Mouse (Mus musculus) adrenal gland, postnatal 4 days (tissue): Measurements from ENCODE around the gene Troap. TPM values are rescaled to one million over a fixed set of nuclear protein-coding genes. Genes with fewer than 3 reads are reported as not detected.

Source experiments
- DNase-seq, 2 experiments: peaks; one replicate each; pipeline ENCODE4 v3.0.0; 2021 to 2022; ENCODE audit warnings: low spot score in 2 of 2, mixed read lengths in 2 of 2
- long read RNA-seq, 2 experiments: library from polyadenylated mRNA; stranded (forward); transcript quantifications; one replicate each; pipeline ENCODE4 v2.0.0; 2021
- total RNA-seq, 2 experiments: library from RNA; stranded (reverse); gene quantifications; 2 replicates each; pipeline ENCODE4 v1.2.3; 2021

Gene Troap
- total RNA-seq: 10 to 100 TPM; 14.5 to 17.1 TPM
- long read RNA-seq, experiment 1, partial matches to known transcripts: 2 of 6 reads
- long read RNA-seq, experiment 1, other reads (novel, unspliced or antisense): 3 of 6 reads
- long read RNA-seq, experiment 2, partial matches to known transcripts: 3 of 7 reads
- long read RNA-seq, experiment 2, other reads (novel, unspliced or antisense): 2 of 7 reads

DNA sequence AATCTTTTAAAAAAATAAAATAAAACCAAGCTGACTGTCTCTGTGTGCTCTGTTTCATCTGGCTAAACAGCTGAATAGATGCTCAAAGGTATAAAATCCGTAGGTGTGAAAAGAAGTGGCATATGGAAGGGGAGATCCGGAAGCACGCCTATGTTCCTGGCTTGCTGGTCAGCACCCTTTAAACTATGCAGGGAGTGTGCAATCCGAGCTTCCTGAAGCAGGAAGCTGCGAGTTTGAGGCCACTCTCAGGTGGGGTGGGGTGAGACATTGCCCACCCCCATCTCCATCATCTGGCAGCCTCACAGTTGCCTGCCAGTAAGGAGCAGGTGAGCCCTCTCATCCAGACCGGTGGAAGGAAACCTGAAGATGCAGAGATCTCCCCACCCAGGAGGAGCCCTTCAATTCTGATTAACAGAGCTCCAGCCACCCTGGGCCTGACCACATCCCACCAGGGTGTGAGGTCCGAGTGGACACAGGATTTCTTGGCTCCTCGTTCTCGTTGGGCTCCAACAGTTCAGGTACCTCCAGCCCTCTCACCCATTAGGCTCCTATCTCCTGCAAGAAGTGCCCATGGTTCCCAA, at the start of gene Troap:
Gene Troap (plus strand): TSS at position 557 of the 581 bp plus-strand sequence.
- no peak for DNase-seq

DNA sequence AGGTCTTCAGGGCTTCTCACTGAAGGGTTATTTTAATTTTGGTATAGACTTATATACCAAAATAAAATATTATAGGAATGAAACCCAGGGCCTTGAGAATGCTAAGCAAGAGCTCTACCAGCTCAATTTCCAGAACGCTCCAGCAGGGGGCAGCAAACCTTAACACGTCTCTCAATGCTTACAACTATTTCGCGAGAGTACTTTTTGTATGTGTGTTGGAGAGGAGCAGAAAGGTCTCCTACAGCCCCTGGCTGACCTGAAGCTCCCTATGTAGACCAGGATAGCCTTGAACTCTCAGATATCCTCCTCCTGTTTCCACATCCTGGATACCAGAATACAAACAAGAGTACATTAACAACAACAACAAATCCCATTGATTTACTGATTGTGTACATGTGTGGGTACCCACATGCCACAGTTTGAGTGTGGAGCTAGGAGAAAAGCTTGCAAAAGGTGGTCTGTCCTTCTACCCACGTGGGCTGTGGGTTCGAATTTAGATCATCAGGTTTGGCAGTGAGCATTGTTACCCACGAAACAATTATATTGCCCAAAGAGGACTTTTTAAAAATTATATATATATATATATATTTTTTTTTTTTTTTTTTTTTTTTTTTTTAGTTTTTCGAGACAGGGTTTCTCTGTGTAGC, 49.6 kb upstream of the Troap start:
- peak; percentile 50 to 67 for DNase-seq

DNA sequence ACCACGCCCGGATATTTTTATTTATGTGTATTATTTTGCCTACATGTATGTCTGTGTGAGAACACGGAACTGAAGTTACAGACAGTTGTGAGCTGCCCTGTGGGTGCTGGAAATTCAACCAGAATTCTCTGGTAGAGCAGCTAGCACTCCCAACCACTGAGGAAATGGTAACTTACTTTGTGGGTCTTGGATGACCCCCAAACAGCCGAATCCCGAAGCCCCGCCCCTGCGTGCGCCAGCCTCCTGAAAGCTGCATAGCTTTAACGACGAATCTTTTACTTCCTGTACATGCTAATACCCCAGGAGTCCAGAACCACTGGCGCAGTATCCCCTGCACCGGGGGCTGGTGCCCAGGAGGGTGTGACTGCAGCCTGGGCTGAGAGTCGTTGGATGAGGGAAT, 49.0 kb upstream of the Troap start:
- no peak for DNase-seq

DNA sequence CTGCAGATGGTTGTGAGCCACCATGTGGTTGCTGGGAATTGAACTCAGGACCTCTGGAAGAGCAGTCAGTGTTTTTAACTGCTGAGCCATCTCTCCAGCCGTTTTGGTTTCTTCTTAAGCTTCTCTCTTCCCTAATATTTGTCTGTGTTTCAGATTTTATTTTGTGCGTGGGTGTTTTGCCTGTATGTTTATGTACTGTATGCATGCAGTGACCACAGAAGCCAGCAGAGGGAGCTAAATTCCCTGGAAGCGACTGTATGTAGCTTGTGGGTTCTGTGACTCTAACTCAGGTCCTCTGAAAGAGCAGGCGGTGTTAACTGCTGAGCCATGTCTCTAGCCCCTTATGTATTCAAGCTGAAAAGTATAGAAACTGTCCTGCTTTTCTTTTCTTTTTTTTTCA, 48.1 kb upstream of the Troap start:
- DNase-seq: no peak

- no peak for DNase-seq
Measured at GRCm38 (mm10) chr15:99027116-99027515, 47.3 kb upstream of the Troap start.

DNA sequence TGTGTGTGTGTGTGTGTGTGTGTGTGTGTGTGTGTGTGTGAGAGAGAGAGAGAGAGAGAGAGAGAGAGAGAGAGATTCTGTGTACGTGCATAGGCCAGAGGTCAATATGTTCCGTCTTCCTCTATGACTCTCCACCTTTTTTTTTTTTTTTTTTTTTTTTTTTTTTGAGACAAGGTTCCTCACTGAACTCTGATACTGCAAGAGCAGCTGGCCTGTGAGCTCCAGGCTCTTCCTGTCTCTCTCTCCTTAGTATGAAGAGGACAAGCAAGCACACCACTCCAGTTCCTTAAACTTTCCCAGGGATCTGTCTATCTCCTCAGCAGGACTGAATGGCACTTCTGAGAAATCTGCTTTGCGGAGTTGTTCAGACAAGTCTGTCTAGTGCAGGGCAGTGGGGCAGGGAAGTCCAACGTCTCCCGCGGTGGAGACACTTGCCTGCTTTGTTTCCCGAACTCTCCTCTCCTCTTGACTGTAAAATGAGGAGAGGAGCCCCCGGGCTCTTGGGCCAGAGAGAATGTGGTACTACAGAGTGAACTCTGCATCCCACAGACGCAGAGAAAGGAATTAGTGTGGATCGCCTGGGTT, 45.4 kb upstream of the Troap start:
- no peak for DNase-seq

- peak; percentile 86 to 92 for DNase-seq
Measured at GRCm38 (mm10) chr15:99029619-99030584, 44.5 kb upstream of the Troap start, which contains the start of gene Tuba1c. Tuba1c (plus strand) TSS chr15:99029891.

GRCm38 (mm10) chr15:99030585-99031387, 43.6 kb upstream of the Troap start:
- peak in 1 of 2 experiments; percentile 37 for DNase-seq

- DNase-seq: no peak
Measured at GRCm38 (mm10) chr15:99031388-99031675, 43.0 kb upstream of the Troap start.

DNA sequence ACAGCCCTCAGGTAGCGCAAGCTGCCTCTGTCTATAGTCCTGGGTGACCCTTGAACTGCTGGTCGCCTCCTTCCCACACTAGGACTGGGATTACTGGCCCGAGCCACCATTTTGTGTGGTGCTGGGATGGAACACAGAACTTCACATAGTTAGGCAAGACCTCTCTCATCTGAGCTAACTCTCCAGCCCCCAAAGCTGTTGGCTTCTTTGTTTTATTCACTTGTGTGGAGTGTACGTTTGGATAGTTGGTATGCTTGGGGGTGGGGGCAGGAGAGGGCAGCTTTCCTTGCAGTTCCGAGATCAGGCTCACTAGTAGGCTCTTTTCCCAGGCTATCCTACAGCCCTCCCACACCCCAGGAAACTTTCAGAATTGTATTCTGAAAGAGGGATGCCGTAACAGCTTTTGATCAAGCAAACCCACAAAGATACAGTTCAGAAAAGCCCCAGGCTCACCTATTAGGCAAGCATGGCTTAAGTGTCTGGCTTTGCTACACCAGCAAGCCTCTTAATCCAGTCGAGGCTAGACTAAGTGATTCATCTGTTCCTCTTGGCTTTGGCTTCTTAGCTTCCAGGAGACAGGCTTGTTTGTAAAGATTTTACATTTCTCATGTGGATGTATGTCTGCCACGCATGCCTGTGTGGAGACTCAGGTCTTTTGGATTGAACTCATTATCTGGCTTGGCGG, 42.2 kb upstream of the Troap start:
- no peak for DNase-seq

GRCm38 (mm10) chr15:99032726-99033250, 41.6 kb upstream of the Troap start:
- no peak for DNase-seq

- no peak for DNase-seq
Measured at GRCm38 (mm10) chr15:99033498-99034270, 40.7 kb upstream of the Troap start.

- DNase-seq: no peak
Measured at GRCm38 (mm10) chr15:99035431-99035830, 38.9 kb upstream of the Troap start.

- DNase-seq: no peak
Measured at GRCm38 (mm10) chr15:99036249-99036905, 38.0 kb upstream of the Troap start.

- no peak for DNase-seq
Measured at GRCm38 (mm10) chr15:99038025-99038424, 36.4 kb upstream of the Troap start.

DNA sequence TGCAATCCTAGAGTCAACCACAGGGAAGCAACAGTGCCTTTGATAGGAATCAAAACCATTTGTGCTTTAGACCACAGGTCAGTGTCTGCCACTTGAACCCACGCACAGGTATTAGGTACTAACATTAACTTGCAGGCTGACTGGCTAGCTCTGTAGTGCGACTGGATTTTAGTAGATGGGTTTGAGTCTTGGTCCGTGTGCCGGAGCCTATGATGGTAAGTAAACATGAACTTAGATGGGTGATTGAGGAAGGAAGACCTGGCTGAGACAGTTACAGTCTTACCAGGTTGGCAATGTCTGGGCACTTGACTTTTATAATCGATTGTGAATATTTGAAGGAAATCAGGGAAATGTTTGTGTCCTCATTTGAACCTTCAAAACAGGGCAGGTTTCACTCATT, 35.6 kb upstream of the Troap start:
- no peak for DNase-seq

GRCm38 (mm10) chr15:99039306-99039705, 35.1 kb upstream of the Troap start:
- DNase-seq: no peak
